Mouse (Mus musculus) heart, embryonic 15.5 days (tissue): ENCODE data around the gene Noc2l. TPM values are rescaled to one million over a fixed set of nuclear protein-coding genes. Genes with fewer than 3 reads are reported as not detected.

ENCODE experiments used
- ATAC-seq: fragments of 200-750 bp; cut with Nextera tagmentation; replicated peaks from 2 replicates; pipeline ENCODE4 v1.8.0; 2017; ENCODE audit warnings: low read depth, moderate TSS enrichment; ENCODE audit not compliant: insufficient number of reproducible peaks, insufficient read depth, low FRiP score
- H3K27ac ChIP-seq: fragments of 300-500 bp; sonication (generic); 2 replicates; pipeline ENCODE4 v1.5.1; 2015; ENCODE audit warnings: mild to moderate bottlenecking, inconsistent platforms
- H3K27me3 ChIP-seq: fragments of 300-500 bp; sonication (generic); 2 replicates; pipeline ENCODE4 v1.6.1; 2015; ENCODE audit warnings: inconsistent platforms
- H3K36me3 ChIP-seq: fragments of 300-500 bp; sonication (generic); 2 replicates; pipeline ENCODE4 v1.6.1; 2015; ENCODE audit warnings: mild to moderate bottlenecking, inconsistent platforms
- H3K4me1 ChIP-seq: fragments of 300-500 bp; sonication (generic); replicated peaks from 2 replicates; pipeline ENCODE4 v1.6.1; 2015; ENCODE audit warnings: inconsistent platforms
- H3K4me2 ChIP-seq: fragments of 300-500 bp; sonication (generic); 2 replicates; pipeline ENCODE4 v1.6.1; 2015; ENCODE audit warnings: inconsistent platforms, mild to moderate bottlenecking, moderate library complexity
- H3K4me3 ChIP-seq: fragments of 300-500 bp; sonication (generic); 2 replicates; pipeline ENCODE4 v1.5.1; 2015; ENCODE audit warnings: mild to moderate bottlenecking, inconsistent platforms
- H3K9ac ChIP-seq: fragments of 300-500 bp; sonication (generic); 2 replicates; pipeline ENCODE4 v1.6.1; 2015; ENCODE audit warnings: mild to moderate bottlenecking, inconsistent platforms
- H3K9me3 ChIP-seq: fragments of 300-500 bp; sonication (generic); replicated peaks from 2 replicates; pipeline ENCODE4 v1.6.1; 2016; ENCODE audit warnings: inconsistent platforms
- WGBS: fragments of 180-500 bp; shearing (Covaris S2); methylation state at CpG from one replicate; pipeline ENCODE4 v1.1.7; 2015; ENCODE audit warnings: mixed read lengths; 5-methylcytosine and 5-hydroxymethylcytosine counted together
- microRNA-seq: library from miRNA; unstranded; fragments of <30 nt; microRNA quantifications from one replicate; pipeline ENCODE4, GENCODE M21; 2016
- polyA plus RNA-seq: library from polyadenylated mRNA; unstranded; fragments of >200 nt; fragmentation: Nextera tagmentation; extraction: Ambion mirVana; gene quantifications from 2 replicates; pipeline ENCODE4 v1.2.1, GENCODE M21; 2015

Noc2l gene
- polyA plus RNA-seq, 1 experiment from 2014 or later = 29.1 TPM

- H3K4me3 ChIP-seq = no peak overlapping the region
- H3K27me3 ChIP-seq = peaks cover 24% of the 10 kb centered on the region
- no peaks in the 10 kb centered on the region for H3K9me3 ChIP-seq
- no peak overlapping the region for H3K4me2 ChIP-seq
- WGBS = 50% methylated on average over 11 of the region's 11 CpGs
- H3K36me3 ChIP-seq = peaks cover 38% of the 10 kb centered on the region
- no peak overlapping the region for H3K27ac ChIP-seq
- ATAC-seq = no peak
- peaks cover 4% of the 10 kb centered on the region for H3K4me1 ChIP-seq
- H3K9ac ChIP-seq = no peak overlapping the region
Observed at GRCm38 (mm10) chr4:156249567-156249966, 13.8 kb downstream of the Noc2l start.

DNA sequence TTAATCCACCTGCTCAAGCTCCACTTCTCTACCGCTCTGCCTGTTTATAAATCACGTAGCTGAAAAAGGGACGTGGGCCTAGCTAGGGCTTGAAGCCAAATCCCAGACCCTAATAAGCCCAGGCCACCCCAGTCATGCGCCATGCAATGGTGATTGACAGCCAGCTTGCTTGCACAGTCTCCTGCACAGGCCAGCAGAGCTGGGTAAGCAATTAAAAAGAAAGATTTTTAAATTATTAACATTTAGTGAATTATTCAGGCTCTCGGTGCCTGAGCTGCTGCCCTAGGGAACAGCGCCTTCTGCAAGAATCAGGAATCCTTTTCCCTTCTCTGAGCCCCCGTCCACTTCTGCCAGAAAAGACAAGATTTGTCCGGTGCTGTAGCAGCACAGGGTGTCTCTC lies 15.3 kb downstream of the Noc2l start:
- Histone ChIP-seq H3K27me3 (peaks cover 36% of the 10 kb centered on the region), H3K36me3 (peaks cover 25% of the 10 kb centered on the region), H3K9ac (no peak overlapping the region), H3K9me3 (no peaks in the 10 kb centered on the region), H3K27ac (no peak overlapping the region), H3K4me3 (no peak overlapping the region), H3K4me2 (no peak overlapping the region), H3K4me1 (peaks cover 15% of the 10 kb centered on the region)
- 68% methylated on average over 8 of the region's 8 CpGs for WGBS
- no peak for ATAC-seq

DNA sequence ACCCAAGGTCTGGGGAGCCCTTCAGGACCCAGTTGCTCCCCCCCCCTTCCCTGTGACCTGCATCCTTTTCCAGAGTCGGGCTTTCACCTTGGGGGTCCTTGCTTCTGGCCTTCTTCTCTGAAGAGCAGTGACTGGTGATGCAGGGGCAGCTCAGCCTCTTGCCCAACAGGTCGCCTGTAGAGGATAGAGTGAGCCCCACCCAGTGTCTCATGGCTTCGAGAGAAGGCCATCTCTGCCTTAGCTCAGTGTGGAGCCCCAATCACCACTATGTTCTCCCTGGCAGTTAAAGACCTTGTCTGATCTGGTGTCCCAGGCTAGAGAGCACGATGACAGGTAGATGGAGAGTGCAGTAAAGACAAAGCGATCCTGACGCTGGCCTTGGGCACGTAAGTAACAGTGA lies 16.3 kb downstream of the Noc2l start:
- 33% methylated on average over 7 of the region's 7 CpGs for WGBS
- no peak for ATAC-seq
- H3K27ac ChIP-seq = no peak overlapping the region

GRCm38 (mm10) chr4:156252619-156253018 lies 16.8 kb downstream of the Noc2l start:
- peaks cover 15% of the 10 kb centered on the region for H3K4me1 ChIP-seq
- 50% methylated on average over 3 of the region's 3 CpGs for WGBS
- H3K36me3 ChIP-seq = peaks cover 10% of the 10 kb centered on the region
- no peak overlapping the region for H3K9ac ChIP-seq
- no peaks in the 10 kb centered on the region for H3K9me3 ChIP-seq
- no peak for ATAC-seq
- H3K27ac ChIP-seq = no peak overlapping the region
- H3K27me3 ChIP-seq = peaks cover 36% of the 10 kb centered on the region
- H3K4me2 ChIP-seq = no peak overlapping the region
- H3K4me3 ChIP-seq = no peak overlapping the region

More for the DNA sequence above, 16.3 kb downstream of the Noc2l start:
- no peak overlapping the region for H3K4me3 ChIP-seq
- H3K27me3 ChIP-seq = peaks cover 36% of the 10 kb centered on the region
- H3K4me2 ChIP-seq = no peak overlapping the region
- peaks cover 15% of the 10 kb centered on the region for H3K36me3 ChIP-seq
- H3K9me3 ChIP-seq = no peaks in the 10 kb centered on the region
- H3K9ac ChIP-seq = no peak overlapping the region
- peaks cover 15% of the 10 kb centered on the region for H3K4me1 ChIP-seq

GRCm38 (mm10) chr4:156253043-156253442 lies 17.2 kb downstream of the Noc2l start:
- no peak overlapping the region for H3K4me3 ChIP-seq
- peaks cover 36% of the 10 kb centered on the region for H3K27me3 ChIP-seq
- H3K4me2 ChIP-seq = no peak overlapping the region
- no peak for ATAC-seq
- no peak overlapping the region for H3K27ac ChIP-seq
- peaks cover 15% of the 10 kb centered on the region for H3K4me1 ChIP-seq
- peaks cover 6% of the 10 kb centered on the region for H3K36me3 ChIP-seq
- no peaks in the 10 kb centered on the region for H3K9me3 ChIP-seq
- WGBS = 41% methylated on average over 7 of the region's 7 CpGs
- no peak overlapping the region for H3K9ac ChIP-seq

DNA sequence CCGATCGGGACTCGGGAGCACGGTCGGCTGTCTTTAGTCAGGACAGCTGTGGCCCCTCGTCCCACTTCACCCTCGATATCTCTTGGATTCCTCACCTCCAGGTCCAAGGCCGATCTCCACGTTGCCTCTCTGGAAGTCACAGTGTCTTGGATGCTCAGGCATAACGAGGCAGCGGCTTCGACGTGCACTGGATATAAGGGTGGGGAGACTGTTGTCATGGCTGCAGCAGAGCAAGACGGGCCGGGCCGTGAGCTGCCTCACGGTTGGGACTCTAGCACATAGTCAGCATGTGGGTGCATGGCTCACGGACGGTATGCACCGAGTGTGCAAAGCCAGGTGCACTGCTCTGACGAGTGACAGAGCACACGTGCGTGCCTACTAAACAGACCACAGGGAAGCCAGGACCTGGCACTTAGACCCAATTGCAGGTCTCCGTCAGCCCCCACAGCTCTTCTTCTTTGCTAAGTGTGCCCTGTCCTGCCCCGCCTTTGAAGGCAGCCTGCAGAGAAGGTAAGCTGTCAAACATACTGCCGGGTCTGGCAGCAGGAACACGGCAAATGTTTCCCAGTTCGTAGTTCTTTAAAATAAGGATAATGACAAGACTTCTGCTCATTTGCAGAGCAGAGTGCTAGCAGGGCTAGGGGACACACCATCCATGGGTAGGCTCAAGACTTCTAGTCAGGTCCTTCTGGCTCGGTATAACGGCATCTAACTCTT lies 18.7 kb downstream of the Noc2l start:
- Histone ChIP-seq H3K9me3 (no peaks in the 10 kb centered on the region), H3K9ac (peak overlapping the region; percentile 38; the same call in 1 of the 2 replicates), H3K27me3 (peaks cover 36% of the 10 kb centered on the region), H3K4me1 (peaks cover 15% of the 10 kb centered on the region), H3K36me3 (no peaks in the 10 kb centered on the region), H3K27ac (no peak overlapping the region), H3K4me3 (peak overlapping the region; percentile 38), H3K4me2 (peak overlapping the region; percentile 57)
- peak; percentile 36 for ATAC-seq
- 2% methylated on average over 30 of the region's 30 CpGs for WGBS

DNA sequence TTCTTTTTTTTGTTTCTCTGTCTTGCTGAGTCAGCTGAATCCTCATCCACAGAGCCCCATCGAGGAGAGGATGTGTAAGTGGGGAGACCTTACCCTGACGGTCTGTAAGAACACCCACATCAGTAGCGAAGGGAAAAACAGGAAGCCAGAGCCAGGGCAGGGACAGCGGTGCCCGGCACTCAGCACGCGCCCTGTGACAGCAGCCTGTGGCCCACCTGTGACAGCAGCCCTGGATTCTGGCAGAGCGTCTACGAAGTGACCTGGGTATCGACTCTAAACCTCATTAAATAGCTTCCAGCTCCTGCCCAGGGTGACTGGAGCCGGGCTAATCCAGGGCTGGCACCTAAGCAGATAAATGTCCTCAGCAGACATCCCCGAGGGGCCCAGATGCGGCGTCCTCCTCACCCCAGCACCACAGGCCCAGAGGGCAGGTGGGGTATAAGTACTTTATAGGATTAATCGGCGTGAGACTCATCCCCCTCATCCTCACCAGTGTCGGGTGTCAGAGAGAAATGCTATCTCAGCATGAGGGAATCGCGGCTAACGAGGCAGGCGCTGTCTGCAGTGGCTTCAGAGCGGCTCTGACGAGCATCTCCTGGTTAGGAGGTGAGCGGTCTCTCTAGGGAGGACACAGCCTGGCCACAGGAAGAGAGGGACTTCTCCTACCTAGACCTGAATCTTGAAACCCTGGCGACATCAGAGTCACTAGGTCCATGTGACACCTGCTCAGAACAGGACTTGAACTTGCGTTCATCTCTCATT lies 19.4 kb downstream of the Noc2l start, which contains the start of gene Samd11:
Gene Samd11, minus strand, starts transcription at position 580 of the 762 bp plus-strand sequence.
- WGBS = 8% methylated on average over 26 of the region's 26 CpGs
- ATAC-seq = peak; percentile 58; the same call in 1 of the 2 replicates
- no peaks in the 10 kb centered on the region for H3K9me3 ChIP-seq
- no peak within 1 kb of the TSS for H3K27ac ChIP-seq
- H3K4me3 ChIP-seq = peak within 1 kb of the TSS; percentile 38
- H3K27me3 ChIP-seq = peaks cover 36% of the 10 kb centered on the region
- no peaks in the 10 kb centered on the region for H3K36me3 ChIP-seq
- no peak within 1 kb of the TSS for H3K9ac ChIP-seq
- H3K4me2 ChIP-seq = peak within 1 kb of the TSS; percentile 57
- peaks cover 15% of the 10 kb centered on the region for H3K4me1 ChIP-seq

Small RNA genes lying within 50 kb of the gene (microRNA-seq; reads per million reads assigned to microRNA genes)
- 3.8 reads per million, percentile 13 among the genes with 10 or more reads in this experiment for gene Mir7658

Other genes starting within 250 kb of the Noc2l start
- gene B3galt6, start 243.4 kb upstream of the Noc2l start, polyA plus RNA-seq = 7.7 and 10.0 TPM in 2 replicates
- gene Sdf4, start 243.1 kb upstream of the Noc2l start, polyA plus RNA-seq = 105 and 127 TPM in 2 replicates
- 0.36 and 0.55 TPM in 2 replicates for gene Tnfrsf4, start 222.2 kb upstream of the Noc2l start, polyA plus RNA-seq
- gene Tnfrsf18, start 209.8 kb upstream of the Noc2l start, polyA plus RNA-seq = 1.9 and 2.9 TPM in 2 replicates
- 0.59 and 1.1 TPM in 2 replicates for gene Ttll10, start 176.6 kb upstream of the Noc2l start, polyA plus RNA-seq
- 11.6 and 19.4 TPM in 2 replicates for gene 9430015G10Rik, start 126.0 kb upstream of the Noc2l start, polyA plus RNA-seq
- 0.19 and 0.30 TPM in 2 replicates for gene Rnf223, start 105.5 kb upstream of the Noc2l start, polyA plus RNA-seq
- gene Agrn, start 38.5 kb upstream of the Noc2l start, polyA plus RNA-seq = 38.0 and 51.4 TPM in 2 replicates
- gene Isg15, start 35.2 kb upstream of the Noc2l start, polyA plus RNA-seq = 2.7 and 8.7 TPM in 2 replicates
- 3.0 and 5.0 TPM in 2 replicates for gene AW011738, start 32.7 kb upstream of the Noc2l start, polyA plus RNA-seq
- gene Perm1, start 20.1 kb upstream of the Noc2l start, polyA plus RNA-seq = 9.7 and 10.8 TPM in 2 replicates
- gene Plekhn1, start 1.2 kb upstream of the Noc2l start, polyA plus RNA-seq = 11.6 and 17.5 TPM in 2 replicates
- gene Samd11, start 19.6 kb downstream of the Noc2l start, polyA plus RNA-seq = 0.31 and 1.0 TPM in 2 replicates
- gene Vmn2r-ps159, start 95.1 kb downstream of the Noc2l start, polyA plus RNA-seq = not detected in 2 replicates